Mouse (Mus musculus): ENCODE results near the gene Mypop.
A peak's percentile ranks its signal among the peaks of the same experiment; 100 is the strongest.

Gene Mypop

GRCm38 (mm10) chr7:18990601-18991295 lies at the start of gene Mypop:
Gene Mypop (plus strand): TSS chr7:18991245.
- DNase-seq (ENCODE audit: low spot score), result peak; percentile 100

- no peak for DNase-seq (ENCODE audit: low spot score)
Measured at GRCm38 (mm10) chr7:18942376-18942775, 48.7 kb upstream of the Mypop start.

- no peak for DNase-seq (ENCODE audit: low spot score)
Measured at GRCm38 (mm10) chr7:18942815-18943214, 48.2 kb upstream of the Mypop start.

- peak; percentile 40 for DNase-seq (ENCODE audit: low spot score)
Measured at GRCm38 (mm10) chr7:18948151-18948550, 42.9 kb upstream of the Mypop start.

GRCm38 (mm10) chr7:18949781-18950522 lies 41.1 kb upstream of the Mypop start:
- DNase-seq (ENCODE audit: low spot score), result peak; percentile 67

- DNase-seq (ENCODE audit: low spot score), result peak; percentile 9
Measured at GRCm38 (mm10) chr7:18950523-18951315, 40.3 kb upstream of the Mypop start.

GRCm38 (mm10) chr7:18951397-18951796 lies 39.6 kb upstream of the Mypop start:
- DNase-seq (ENCODE audit: low spot score), result no peak

GRCm38 (mm10) chr7:18957569-18958383 lies 33.3 kb upstream of the Mypop start:
- DNase-seq (ENCODE audit: low spot score), result no peak

- no peak for DNase-seq (ENCODE audit: low spot score)
Measured at GRCm38 (mm10) chr7:18958384-18958766, 32.7 kb upstream of the Mypop start.

GRCm38 (mm10) chr7:18959446-18959845 lies 31.6 kb upstream of the Mypop start:
- DNase-seq (ENCODE audit: low spot score), result no peak

GRCm38 (mm10) chr7:18962171-18962792 lies 28.8 kb upstream of the Mypop start:
- no peak for DNase-seq (ENCODE audit: low spot score)

GRCm38 (mm10) chr7:18962795-18963194 lies 28.2 kb upstream of the Mypop start:
- DNase-seq (ENCODE audit: low spot score), result no peak

- no peak for DNase-seq (ENCODE audit: low spot score)
Measured at GRCm38 (mm10) chr7:18963294-18963843, 27.7 kb upstream of the Mypop start.

GRCm38 (mm10) chr7:18965312-18965711 lies 25.7 kb upstream of the Mypop start:
- DNase-seq (ENCODE audit: low spot score), result no peak

GRCm38 (mm10) chr7:18967603-18968002 lies 23.4 kb upstream of the Mypop start:
- no peak for DNase-seq (ENCODE audit: low spot score)

- no peak for DNase-seq (ENCODE audit: low spot score)
Measured at GRCm38 (mm10) chr7:18970956-18971355, 20.1 kb upstream of the Mypop start.

GRCm38 (mm10) chr7:18978381-18978780 lies 12.7 kb upstream of the Mypop start:
- DNase-seq (ENCODE audit: low spot score), result peak; percentile 41

- DNase-seq (ENCODE audit: low spot score), result peak; percentile 48
Measured at GRCm38 (mm10) chr7:18986503-18986902, 4.5 kb upstream of the Mypop start.

GRCm38 (mm10) chr7:18987100-18987499 lies 3.9 kb upstream of the Mypop start, which contains the start of gene Nanos2:
Gene Nanos2 (plus strand): TSS chr7:18987400.
- no peak for DNase-seq (ENCODE audit: low spot score)

GRCm38 (mm10) chr7:18987747-18988146 lies 3.3 kb upstream of the Mypop start:
- DNase-seq (ENCODE audit: low spot score), result no peak

- no peak for DNase-seq (ENCODE audit: low spot score)
Measured at GRCm38 (mm10) chr7:18988780-18989179, 2.3 kb upstream of the Mypop start.

Measured in MN1 (cell line).